Mouse (Mus musculus) hindbrain, embryonic 10.5 days (tissue): ENCODE results near the gene Spata13. TPM values are rescaled to one million over a fixed set of nuclear protein-coding genes. Genes with fewer than 3 reads are reported as not detected.

Source experiments
- DNase-seq: peaks from one replicate; pipeline ENCODE4 v3.0.0-alpha.2; 2017; ENCODE audit warnings: low spot score
- H3K27ac ChIP-seq: fragments of 300-500 bp; sonication (generic); 2 replicates; pipeline ENCODE4 v1.5.1; 2016; ENCODE audit warnings: mild to moderate bottlenecking, moderate library complexity
- H3K27me3 ChIP-seq: fragments of 300-500 bp; sonication (generic); 2 replicates; pipeline ENCODE4 v1.6.1; 2016; ENCODE audit warnings: mild to moderate bottlenecking; ENCODE audit not compliant: poor library complexity, insufficient read depth, severe bottlenecking
- H3K36me3 ChIP-seq: fragments of 300-500 bp; sonication (generic); 2 replicates; pipeline ENCODE4 v1.6.1; 2016; ENCODE audit warnings: mild to moderate bottlenecking, moderate library complexity
- H3K4me1 ChIP-seq: fragments of 300-500 bp; sonication (generic); replicated peaks from 2 replicates; pipeline ENCODE4 v1.6.1; 2016; ENCODE audit warnings: mild to moderate bottlenecking
- H3K4me3 ChIP-seq: fragments of 300-500 bp; sonication (generic); 2 replicates; pipeline ENCODE4 v1.5.1; 2016; ENCODE audit warnings: mild to moderate bottlenecking, moderate library complexity
- H3K9me3 ChIP-seq: fragments of 300-500 bp; sonication (generic); 2 replicates; pipeline ENCODE4 v1.6.1; 2016; ENCODE audit warnings: mild to moderate bottlenecking, moderate library complexity
- whole genome bisulfite sequencing: fragments of 180-500 bp; shearing (Covaris S2); methylation state at CpG from one replicate; pipeline ENCODE4 v1.1.7; 2016; 5-methylcytosine and 5-hydroxymethylcytosine counted together
- polyA plus RNA-seq: library from polyadenylated mRNA; unstranded; fragments of >200 nt; fragmentation: Nextera tagmentation; extraction: Ambion mirVana; gene quantifications from 2 replicates; pipeline ENCODE4 v1.2.1, GENCODE M21; 2016

The Spata13 gene
- polyA plus RNA-seq, 1 experiment from 2014 or later: 56.7 TPM

- Histone ChIP-seq H3K27ac (0 out of 2 replicates have a peak overlapping the region, but pooled peaks have one; percentile 16), H3K27me3 (no peaks in the 10 kb centered on the region), H3K4me3 (no peak overlapping the region), H3K36me3 (peaks cover 7% of the 10 kb centered on the region; the same call in 1 of the 2 replicates), H3K9me3 (no peaks in the 10 kb centered on the region; the same call in 1 of the 2 replicates), H3K4me1 (peaks cover 3% of the 10 kb centered on the region; the same call in 1 of the 2 replicates)
- no peak for DNase-seq
- WGBS: 81% methylated on average over 6 of the region's 6 CpGs
Measured at GRCm38 (mm10) chr14:60625486-60625885, 8.3 kb upstream of the Spata13 start.

DNA sequence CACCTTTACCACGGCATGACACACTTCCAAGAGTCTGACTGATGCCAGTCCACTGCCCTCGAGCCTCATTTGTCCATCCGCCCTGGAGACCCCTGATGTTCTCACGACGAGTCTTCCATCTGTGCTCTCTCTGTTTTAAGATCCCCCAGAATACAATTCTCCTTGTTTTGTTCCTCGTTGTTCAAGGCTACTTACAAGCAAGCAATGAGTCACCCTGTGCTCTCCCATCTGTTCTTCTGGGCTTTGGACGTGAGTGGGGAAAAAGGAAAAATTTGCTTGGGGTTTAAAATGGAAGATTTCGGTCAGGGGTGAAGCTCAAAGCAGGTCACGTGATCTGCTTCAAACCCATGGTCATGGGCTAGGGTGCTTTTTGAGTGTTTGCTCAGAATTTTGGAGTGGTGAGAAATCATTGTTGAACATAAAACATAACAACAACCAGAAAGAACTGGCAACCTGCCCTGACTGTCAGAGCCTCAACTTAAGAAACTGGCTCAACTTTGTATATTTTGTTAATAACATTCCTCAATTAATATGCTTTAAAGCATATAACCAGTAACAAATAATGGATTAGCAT is 3.8 kb upstream of the Spata13 start:
- Histone ChIP-seq H3K4me3 (no peak overlapping the region), H3K36me3 (no peaks in the 10 kb centered on the region), H3K4me1 (peaks cover 20% of the 10 kb centered on the region), H3K27ac (no peak overlapping the region), H3K9me3 (no peaks in the 10 kb centered on the region), H3K27me3 (0 out of 2 replicates have a peak, but pooled peaks cover 3% of the 10 kb centered on the region)
- DNase-seq: no peak
- WGBS: 83% methylated on average over 9 of the region's 9 CpGs

GRCm38 (mm10) chr14:60630981-60631380 is 2.8 kb upstream of the Spata13 start:
- H3K9me3 ChIP-seq: no peaks in the 10 kb centered on the region
- no peak for DNase-seq

GRCm38 (mm10) chr14:60634877-60635771 is 1.3 kb downstream of the Spata13 start:
- peaks cover 70% of the 10 kb centered on the region for H3K4me1 ChIP-seq
- WGBS: under 1% methylated on average over 45 of the region's 45 CpGs
- 0 out of 2 replicates have a peak, but pooled peaks cover 3% of the 10 kb centered on the region for H3K27me3 ChIP-seq

More at GRCm38 (mm10) chr14:60630981-60631380, 2.8 kb upstream of the Spata13 start:
- Histone ChIP-seq H3K4me3 (no peak overlapping the region), H3K4me1 (peaks cover 29% of the 10 kb centered on the region), H3K27ac (no peak overlapping the region), H3K36me3 (no peaks in the 10 kb centered on the region), H3K27me3 (0 out of 2 replicates have a peak, but pooled peaks cover 3% of the 10 kb centered on the region)
- 76% methylated on average over 4 of the region's 4 CpGs for WGBS

GRCm38 (mm10) chr14:60635911-60636607 is 2.3 kb downstream of the Spata13 start:
- Histone ChIP-seq H3K27ac (peak overlapping the region; percentile 95), H3K9me3 (no peaks in the 10 kb centered on the region), H3K36me3 (peaks cover 34% of the 10 kb centered on the region), H3K27me3 (0 out of 2 replicates have a peak, but pooled peaks cover 3% of the 10 kb centered on the region), H3K4me1 (peaks cover 77% of the 10 kb centered on the region), H3K4me3 (peak overlapping the region; percentile 83)
- WGBS: 7% methylated on average over 14 of the region's 14 CpGs
- peak; percentile 44 for DNase-seq

More at GRCm38 (mm10) chr14:60634877-60635771, 1.3 kb downstream of the Spata13 start:
- peak overlapping the region; percentile 95 for H3K27ac ChIP-seq
- H3K9me3 ChIP-seq: no peaks in the 10 kb centered on the region
- peak overlapping the region; percentile 83 for H3K4me3 ChIP-seq
- H3K36me3 ChIP-seq: peaks cover 34% of the 10 kb centered on the region
- DNase-seq: no peak

DNA sequence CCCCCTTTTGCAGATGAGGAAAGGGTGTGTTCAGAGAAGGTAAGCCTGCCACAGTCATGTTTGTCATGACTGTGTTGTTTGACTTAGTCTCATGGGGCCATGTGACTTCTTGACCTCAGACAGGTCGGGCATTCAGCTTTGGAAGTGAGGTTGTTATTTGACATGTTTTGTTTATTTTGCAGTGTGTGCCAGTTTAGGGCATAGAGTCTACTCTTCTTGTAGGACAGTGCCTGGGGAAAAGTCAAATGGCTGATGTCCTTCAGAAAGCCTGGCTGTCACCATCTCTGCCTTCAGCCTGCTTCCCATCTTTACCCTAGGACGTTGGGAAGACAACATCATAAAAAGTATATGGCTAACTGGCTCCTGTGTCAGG is 2.8 kb downstream of the Spata13 start:
- Histone ChIP-seq H3K27me3 (0 out of 2 replicates have a peak, but pooled peaks cover under 1% of the 10 kb centered on the region), H3K36me3 (peaks cover 34% of the 10 kb centered on the region), H3K4me1 (peaks cover 82% of the 10 kb centered on the region), H3K4me3 (peak overlapping the region; percentile 83), H3K27ac (peak overlapping the region; percentile 95), H3K9me3 (no peaks in the 10 kb centered on the region)
- 14% methylated on average over 2 of the region's 2 CpGs for WGBS
- no peak for DNase-seq

GRCm38 (mm10) chr14:60636996-60637395 is 3.2 kb downstream of the Spata13 start:
- H3K36me3 ChIP-seq: peaks cover 34% of the 10 kb centered on the region
- no peaks in the 10 kb centered on the region for H3K27me3 ChIP-seq
- H3K4me3 ChIP-seq: peak overlapping the region; percentile 83
- WGBS: 56% methylated on average over 9 of the region's 9 CpGs
- H3K9me3 ChIP-seq: no peaks in the 10 kb centered on the region
- no peak for DNase-seq
- H3K4me1 ChIP-seq: peaks cover 86% of the 10 kb centered on the region
- no peak overlapping the region for H3K27ac ChIP-seq

DNA sequence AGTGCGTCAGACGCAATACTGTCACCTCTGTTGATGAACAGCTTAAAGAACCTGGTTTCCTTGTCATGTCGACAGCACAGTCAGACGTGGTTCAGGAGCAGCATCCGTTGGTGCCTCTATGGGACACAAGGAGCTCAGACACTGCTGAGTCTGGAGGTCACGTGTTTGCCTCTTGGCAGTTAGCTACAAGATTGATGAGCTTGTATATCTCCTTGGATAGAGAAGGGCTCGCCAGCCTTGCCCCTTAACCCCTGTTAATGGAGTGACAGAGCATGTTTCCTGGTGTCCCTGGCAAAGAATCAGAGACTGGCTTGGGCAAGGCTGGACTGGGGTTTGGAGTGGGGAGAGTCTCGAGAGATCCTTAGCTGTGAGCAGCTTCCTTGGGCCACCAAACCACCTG is 4.4 kb downstream of the Spata13 start:
- Histone ChIP-seq H3K4me1 (peaks cover 96% of the 10 kb centered on the region), H3K36me3 (peaks cover 34% of the 10 kb centered on the region), H3K4me3 (peak overlapping the region; percentile 83), H3K9me3 (no peaks in the 10 kb centered on the region), H3K27ac (peak overlapping the region; percentile 62), H3K27me3 (no peaks in the 10 kb centered on the region)
- peak; percentile 47 for DNase-seq
- WGBS: 60% methylated on average over 8 of the region's 8 CpGs

GRCm38 (mm10) chr14:60639195-60639594 is 5.4 kb downstream of the Spata13 start:
- no peak overlapping the region; the same call in 1 of the 2 replicates for H3K27ac ChIP-seq
- no peaks in the 10 kb centered on the region for H3K9me3 ChIP-seq
- no peaks in the 10 kb centered on the region for H3K27me3 ChIP-seq
- no peak overlapping the region for H3K4me3 ChIP-seq
- peaks cover 34% of the 10 kb centered on the region for H3K36me3 ChIP-seq
- peaks cover 96% of the 10 kb centered on the region for H3K4me1 ChIP-seq
- 91% methylated on average over 9 of the region's 9 CpGs for WGBS
- DNase-seq: no peak

- H3K9me3 ChIP-seq: no peaks in the 10 kb centered on the region
- H3K27me3 ChIP-seq: no peaks in the 10 kb centered on the region
- 81% methylated on average over 6 of the region's 6 CpGs for WGBS
- no peak overlapping the region for H3K27ac ChIP-seq
- no peak for DNase-seq
- peaks cover 97% of the 10 kb centered on the region for H3K4me1 ChIP-seq
- H3K36me3 ChIP-seq: peaks cover 45% of the 10 kb centered on the region
- H3K4me3 ChIP-seq: no peak overlapping the region
Measured at GRCm38 (mm10) chr14:60641120-60641519, 7.3 kb downstream of the Spata13 start.

DNA sequence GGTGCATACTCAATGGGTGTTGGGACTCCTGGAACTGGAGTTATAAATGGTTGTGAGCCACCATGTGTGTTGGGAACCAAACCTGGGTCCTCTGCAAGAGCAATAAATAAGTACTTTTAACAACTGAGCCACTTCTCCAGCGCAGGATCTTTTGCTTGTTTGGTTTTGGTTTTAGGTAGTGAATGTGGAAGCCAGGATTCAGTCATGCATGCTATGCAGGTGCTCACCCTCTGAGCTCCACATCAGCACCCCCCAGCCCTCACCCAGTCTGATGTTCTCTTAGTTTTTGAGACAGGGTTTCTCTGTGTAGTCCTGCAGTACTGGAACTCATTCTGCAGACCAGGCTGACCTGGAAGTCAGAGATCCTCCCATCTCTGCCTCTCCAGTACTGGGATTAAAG is 8.3 kb downstream of the Spata13 start:
- WGBS: 86% methylated on average over 1 of the region's 1 CpGs
- H3K4me3 ChIP-seq: no peak overlapping the region
- peak overlapping the region; percentile 87 for H3K27ac ChIP-seq
- DNase-seq: no peak
- peaks cover 94% of the 10 kb centered on the region for H3K4me1 ChIP-seq
- no peaks in the 10 kb centered on the region for H3K27me3 ChIP-seq
- no peaks in the 10 kb centered on the region for H3K9me3 ChIP-seq
- H3K36me3 ChIP-seq: peaks cover 45% of the 10 kb centered on the region

GRCm38 (mm10) chr14:60643098-60643870 is 9.5 kb downstream of the Spata13 start:
- H3K4me3 ChIP-seq: peak overlapping the region; percentile 31
- H3K4me1 ChIP-seq: peaks cover 89% of the 10 kb centered on the region
- H3K36me3 ChIP-seq: peaks cover 45% of the 10 kb centered on the region
- H3K27ac ChIP-seq: peak overlapping the region; percentile 87
- no peaks in the 10 kb centered on the region for H3K9me3 ChIP-seq
- WGBS: 32% methylated on average over 14 of the region's 14 CpGs
- H3K27me3 ChIP-seq: no peaks in the 10 kb centered on the region
- DNase-seq: peak; percentile 49
